Mouse (Mus musculus): ENCODE measurements around the gene Trpv4.

- TF ChIP-seq CTCF (conservative IDR thresholded peaks at IDR 0.05; ENCODE audit: insufficient read depth, insufficient read length, low read depth, low read length) = no peak
- TF ChIP-seq POLR2A (IDR thresholded peaks at IDR 0.05; ENCODE audit: low read depth, low read length) = no peak
These were observed 22.1 kb downstream of the Trpv4 start for GRCm38 (mm10) chr5:114636091-114636490.

Data from kidney, adult 2 months (tissue).